21 mouse cellular contexts compared by ENCODE assay signal in the genomic region with DNA sequence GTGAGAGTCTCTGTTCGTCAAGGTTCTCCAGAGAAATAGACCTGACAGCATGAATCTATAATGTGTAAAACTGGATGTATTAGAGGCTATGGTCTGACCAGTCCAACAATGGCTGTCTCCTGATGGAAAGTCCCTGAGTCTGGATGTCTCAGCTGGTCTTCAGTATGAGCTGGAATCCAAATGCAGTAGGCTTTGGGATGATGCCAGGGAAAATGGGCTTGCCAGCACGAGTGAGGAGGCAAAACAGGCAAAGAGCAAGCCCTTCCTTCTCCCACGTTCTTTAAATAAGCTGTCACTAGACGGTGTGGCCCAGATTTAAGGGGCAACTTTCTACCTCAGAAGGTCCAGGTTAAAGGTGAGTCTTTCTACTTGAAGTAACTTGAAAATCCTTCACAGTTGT.
DNase-seq lines count a peak whose midpoint lies in the region; ATAC-seq lines count a peak whose summit lies in the region.
"Had no signal": no experiment of that assay in that cellular context is flagged by ENCODE, and none has a peak within 500 bp of the region (broad histone marks: within the 10 kb centered on the region; RNA-seq: fewer than 3 reads in every experiment).

No protein-coding gene starts in this region.

- no peak for ATAC-seq in kidney, embryonic 15.5 days (replicated peaks; ENCODE audit: low FRiP score)

- H3K27me3 ChIP-seq in kidney, embryonic 15.5 days = no peaks in the 10 kb centered on the region
- H3K27me3 ChIP-seq: CH12.LX; embryonic facial prominence, embryonic 13.5 days; hindbrain, embryonic 15.5 days; limb, embryonic 13.5 days; liver, embryonic 15.5 days; midbrain, embryonic 13.5 days had no signal

- no peak overlapping the region for H3K4me3 ChIP-seq in kidney, embryonic 15.5 days (replicated peaks)
- H3K4me3 ChIP-seq: embryonic facial prominence, embryonic 13.5 days; heart, adult 2 months; hindbrain, embryonic 15.5 days; limb, embryonic 13.5 days; liver, embryonic 15.5 days; midbrain, embryonic 13.5 days had no signal

- H3K27ac ChIP-seq in kidney, embryonic 15.5 days = no peak overlapping the region
- H3K27ac ChIP-seq: embryonic facial prominence, embryonic 13.5 days; heart, adult 2 months; hindbrain, embryonic 15.5 days; limb, embryonic 13.5 days; liver, embryonic 15.5 days; macrophage; midbrain, embryonic 13.5 days had no signal

- H3K4me1 ChIP-seq in kidney, embryonic 15.5 days = peaks cover 10% of the 10 kb centered on the region; the same call in 1 of the 2 replicates
- H3K4me1 ChIP-seq: liver, embryonic 15.5 days had no signal

- peaks cover 18% of the 10 kb centered on the region for H3K36me3 ChIP-seq in kidney, embryonic 15.5 days
- H3K36me3 ChIP-seq: hindbrain, embryonic 15.5 days; liver, embryonic 15.5 days had no signal

- H3K9ac ChIP-seq in kidney, embryonic 15.5 days = no peak overlapping the region
- H3K9ac ChIP-seq: embryonic facial prominence, embryonic 13.5 days; hindbrain, embryonic 15.5 days; limb, embryonic 13.5 days; liver, embryonic 15.5 days; midbrain, embryonic 13.5 days had no signal

- WGBS in kidney, embryonic 15.5 days = 66% methylated on average over 4 of the region's 4 CpGs

- H3K4me2 ChIP-seq in kidney, embryonic 15.5 days = no peak overlapping the region
- H3K4me2 ChIP-seq: embryonic facial prominence, embryonic 13.5 days; hindbrain, embryonic 15.5 days; limb, embryonic 13.5 days; liver, embryonic 15.5 days; midbrain, embryonic 13.5 days had no signal

- peak; percentile 19 for DNase-seq in cerebellum, adult 11-12 months
- DNase-seq in cerebellum, adult 11 months = no peak
- peak; percentile 9 for DNase-seq in kidney, adult 9 months
- DNase-seq in lung, postnatal 14 days = peak; percentile 17
- no peak for DNase-seq in lung, postnatal 4 days
- DNase-seq in cerebellum, postnatal 25 days = peak; percentile 32 to 62
- no peak for DNase-seq in ovary, postnatal 10 days (ENCODE audit: low spot score)
- DNase-seq: adrenal gland, adult 8-10 months; gastrocnemius, postnatal 10 days; kidney, adult 8-10 months; retina, postnatal 1 day; thymus, adult 18-20 months had no signal

- no peaks in the 10 kb centered on the region for H3K9me3 ChIP-seq in kidney, embryonic 15.5 days (replicated peaks)
- H3K9me3 ChIP-seq: embryonic facial prominence, embryonic 13.5 days; hindbrain, embryonic 15.5 days; limb, embryonic 13.5 days; liver, embryonic 15.5 days; midbrain, embryonic 13.5 days had no signal

Comparison
In these comparisons a context has a peak if more than half of its experiments do, and no peak if none do; other contexts are left out.
1. DNase-seq: peak in cerebellum, adult 11-12 months (single experiment), kidney, adult 9 months (single experiment), lung, postnatal 14 days (single experiment) and cerebellum, postnatal 25 days (2 of 2); none in cerebellum, adult 11 months (single experiment), lung, postnatal 4 days (0 of 2) and ovary, postnatal 10 days (single experiment).